Mouse (Mus musculus): Measurements from ENCODE around the gene Thap7. TPM values are rescaled to one million over a fixed set of nuclear protein-coding genes. Genes with fewer than 3 reads are reported as not detected.
A peak's percentile ranks its signal among the peaks of the same experiment; 100 is the strongest.

Gene Thap7
- polyA plus RNA-seq, 1 experiment from 2014 or later, result 52.2 TPM

DNA sequence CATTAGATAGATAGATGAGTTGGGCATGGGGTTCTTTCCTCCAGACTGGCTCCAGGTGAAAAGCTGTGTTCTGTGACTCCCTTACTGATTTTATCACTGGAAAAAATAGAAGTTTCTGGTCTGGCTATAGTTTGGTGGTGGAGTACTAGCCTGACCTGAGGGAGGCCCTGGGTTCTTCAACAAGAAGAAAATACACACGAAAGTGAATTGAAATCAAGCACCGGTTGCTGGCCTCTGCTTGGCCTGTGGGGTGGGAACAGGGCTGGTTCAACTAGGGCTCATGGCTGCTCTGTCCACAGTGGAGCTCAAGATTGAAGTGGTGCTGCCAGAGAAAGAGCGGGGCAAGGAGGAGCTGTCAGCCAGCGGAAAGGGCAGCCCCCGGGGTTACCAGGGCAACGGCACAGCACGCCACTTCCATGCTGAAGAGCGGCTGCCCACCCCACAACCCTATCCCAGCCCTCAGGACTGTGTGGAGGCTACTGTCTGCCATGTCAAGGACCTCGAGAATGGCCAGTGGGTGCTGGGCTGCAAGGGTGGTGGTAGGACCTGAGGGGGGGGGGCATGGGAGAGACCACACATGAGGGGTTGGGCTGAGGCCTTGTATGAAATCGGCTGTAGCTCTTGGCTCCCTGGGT lies 31.6 kb downstream of the Thap7 start:
- peak; percentile 51 for DNase-seq (ENCODE audit: low spot score)
- no peaks in the 10 kb centered on the region for H3K36me3 ChIP-seq (replicated peaks)
- H3K4me3 ChIP-seq, result peak overlapping the region; percentile 8; the same call in 1 of the 2 replicates
- 28% methylated on average over 10 of the region's 10 CpGs for WGBS
- no peaks in the 10 kb centered on the region for H3K27me3 ChIP-seq (replicated peaks; ENCODE audit: low read depth, poor library complexity, severe bottlenecking)
- H3K4me1 ChIP-seq, result peaks cover 14% of the 10 kb centered on the region
- peak overlapping the region; percentile 30; the same call in 1 of the 2 replicates for H3K27ac ChIP-seq (replicated peaks)
- H3K9me3 ChIP-seq, result no peaks in the 10 kb centered on the region

DNA sequence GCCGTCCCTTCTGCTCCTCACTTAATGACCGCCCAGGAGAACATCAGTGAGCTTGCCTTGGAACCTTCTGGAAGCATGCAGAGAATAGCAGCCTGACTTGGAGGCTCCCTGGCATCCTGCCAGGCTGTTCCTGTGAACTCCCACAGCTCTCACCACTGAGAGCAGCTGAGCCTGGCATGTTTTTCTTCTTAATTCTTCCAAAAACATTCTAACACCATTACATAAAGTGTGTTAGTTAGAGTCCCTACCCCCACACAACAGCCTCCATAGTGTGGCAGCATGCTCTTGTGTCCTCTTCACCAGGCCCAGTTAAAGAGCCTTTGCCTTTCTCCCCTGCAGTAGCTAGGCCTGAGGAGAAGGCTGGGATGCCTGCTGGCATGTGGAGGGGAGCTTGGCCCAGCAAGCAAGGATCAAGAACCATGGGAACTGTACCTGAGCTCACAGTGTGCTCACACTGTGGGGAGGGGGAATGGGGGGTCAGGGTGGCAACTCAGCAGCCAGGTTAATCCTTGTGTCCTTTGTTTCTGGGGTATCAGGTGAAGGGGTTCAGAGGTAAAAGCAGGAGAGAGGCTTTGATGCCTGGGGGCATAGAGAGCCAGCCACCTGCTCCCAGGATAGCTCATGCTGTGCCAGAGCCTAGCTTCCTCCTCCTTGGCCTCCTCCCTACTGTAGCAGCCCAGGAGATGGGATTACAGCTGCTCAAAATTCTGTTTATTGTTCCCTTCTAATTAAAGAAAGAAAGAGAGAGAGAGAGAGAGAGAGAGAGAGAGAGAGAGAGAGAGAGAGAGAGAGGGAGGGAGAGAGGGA lies 34.2 kb downstream of the Thap7 start:
- Histone ChIP-seq H3K27ac (replicated peaks) (no peak overlapping the region; the same call in 1 of the 2 replicates), H3K9me3 (no peaks in the 10 kb centered on the region), H3K4me1 (peaks cover 14% of the 10 kb centered on the region), H3K4me3 (no peak overlapping the region), H3K27me3 (replicated peaks; ENCODE audit: low read depth, poor library complexity, severe bottlenecking) (peaks cover 5% of the 10 kb centered on the region), H3K36me3 (replicated peaks) (no peaks in the 10 kb centered on the region)
- no peak for DNase-seq (ENCODE audit: low spot score)
- WGBS, result 67% methylated on average over 2 of the region's 2 CpGs

DNA sequence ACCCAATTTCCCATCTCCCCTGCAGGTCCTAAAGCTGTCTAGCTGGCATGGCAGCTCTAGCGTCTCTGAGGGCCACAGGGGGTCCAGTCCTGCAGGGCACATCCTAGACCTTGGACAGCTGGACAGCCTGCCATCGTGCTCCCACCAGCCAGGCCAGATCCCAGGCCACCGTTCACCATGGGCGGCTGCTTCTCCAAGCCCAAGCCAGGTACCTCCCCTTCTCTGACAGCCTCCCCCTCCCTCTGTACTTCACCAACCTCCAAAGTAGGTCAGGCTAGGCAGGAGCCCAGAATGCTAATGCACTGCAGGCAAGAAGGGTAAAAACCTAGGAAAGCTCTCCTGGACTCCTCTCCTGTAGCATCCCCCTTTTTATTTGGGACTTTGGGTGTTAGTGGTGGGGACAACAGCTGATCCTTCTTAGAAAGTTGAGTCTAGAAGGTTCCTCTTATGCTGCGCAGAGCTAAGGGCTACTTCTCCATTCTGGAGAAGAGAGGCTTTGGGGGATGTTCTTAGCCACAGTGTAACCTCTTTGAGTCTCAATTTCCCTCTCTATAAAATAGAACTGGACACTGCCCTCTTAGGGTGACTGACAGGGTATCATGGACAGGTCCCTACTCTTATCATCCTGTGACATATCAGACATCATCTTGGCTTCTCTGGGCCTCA lies 38.9 kb downstream of the Thap7 start:
- H3K27ac ChIP-seq (replicated peaks), result no peak overlapping the region
- peaks cover 19% of the 10 kb centered on the region for H3K4me1 ChIP-seq
- 74% methylated on average over 5 of the region's 5 CpGs for WGBS

DNA sequence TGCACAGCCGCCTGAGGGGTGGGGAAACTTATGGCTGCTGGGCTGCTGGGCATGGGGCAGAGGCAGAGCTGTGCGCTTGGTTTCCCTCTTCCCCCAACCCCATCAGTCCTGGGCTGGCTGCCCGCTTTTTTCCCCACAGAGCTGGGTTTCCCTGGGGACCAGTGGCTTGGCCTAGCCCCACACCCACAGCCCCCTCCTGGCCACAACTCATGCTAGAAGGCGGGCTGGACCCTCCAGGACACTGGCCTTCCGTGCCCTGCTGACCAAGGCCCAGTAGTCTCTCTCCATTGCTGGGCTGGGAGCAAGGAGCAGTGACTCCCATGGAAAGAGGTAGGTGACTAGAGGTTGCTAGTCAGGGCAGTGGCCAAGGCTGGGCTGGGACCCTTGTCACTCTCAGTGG lies 39.8 kb downstream of the Thap7 start:
- Histone ChIP-seq H3K4me1 (peaks cover 12% of the 10 kb centered on the region), H3K4me3 (no peak overlapping the region), H3K36me3 (replicated peaks) (peaks cover 19% of the 10 kb centered on the region), H3K9me3 (no peaks in the 10 kb centered on the region), H3K27me3 (replicated peaks; ENCODE audit: low read depth, poor library complexity, severe bottlenecking) (peaks cover 37% of the 10 kb centered on the region), H3K27ac (replicated peaks) (no peak overlapping the region)
- no peak for DNase-seq (ENCODE audit: low spot score)
- WGBS, result 86% methylated on average over 5 of the region's 5 CpGs

More for the DNA sequence above, 38.9 kb downstream of the Thap7 start:
- H3K4me3 ChIP-seq, result no peak overlapping the region
- peaks cover 10% of the 10 kb centered on the region for H3K36me3 ChIP-seq (replicated peaks)
- DNase-seq (ENCODE audit: low spot score), result no peak
- peaks cover 37% of the 10 kb centered on the region for H3K27me3 ChIP-seq (replicated peaks; ENCODE audit: low read depth, poor library complexity, severe bottlenecking)
- H3K9me3 ChIP-seq, result no peaks in the 10 kb centered on the region

DNA sequence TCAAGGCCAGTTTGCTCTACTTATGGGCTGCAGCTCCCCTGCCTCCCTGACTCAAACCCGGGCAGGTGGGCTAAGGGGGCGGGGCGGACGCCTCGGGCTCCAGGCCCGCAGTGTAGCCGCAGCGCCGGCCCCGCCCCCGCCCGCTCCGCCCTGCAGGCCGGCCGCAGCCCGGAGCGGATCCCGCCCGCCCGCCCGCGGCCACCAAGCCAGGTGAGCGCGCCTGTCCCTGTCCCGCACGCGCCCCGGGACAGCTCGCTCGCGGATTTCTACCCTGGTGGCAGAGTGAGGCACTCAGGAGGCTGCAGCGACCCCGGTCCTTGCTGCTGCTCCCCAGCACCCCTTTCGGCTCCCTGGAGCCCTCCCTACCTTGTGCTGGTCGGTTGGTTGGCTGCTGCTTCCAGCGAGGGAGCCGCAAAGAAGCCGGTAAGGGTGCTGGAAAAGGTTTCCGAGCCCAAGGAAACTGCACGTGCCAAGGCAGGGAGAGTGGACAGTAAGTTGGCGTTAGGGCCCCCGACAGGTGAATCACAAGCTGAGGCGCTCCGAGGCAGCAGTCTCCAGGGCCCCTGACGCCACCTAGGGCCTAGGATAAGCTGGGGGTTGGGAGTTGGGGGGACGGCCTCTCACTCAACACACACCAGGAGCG lies 41.3 kb downstream of the Thap7 start, which contains the start of gene Aifm3:
Gene Aifm3, plus strand, starts transcription at position 143 of the 643 bp plus-strand sequence.
- WGBS, result 1% methylated on average over 47 of the region's 47 CpGs
- Histone ChIP-seq H3K27ac (replicated peaks) (peak within 1 kb of the TSS; percentile 48; the same call in 1 of the 2 replicates), H3K4me1 (peaks cover 12% of the 10 kb centered on the region), H3K27me3 (replicated peaks; ENCODE audit: low read depth, poor library complexity, severe bottlenecking) (peaks cover 37% of the 10 kb centered on the region), H3K4me3 (peak within 1 kb of the TSS; percentile 64), H3K9me3 (no peaks in the 10 kb centered on the region), H3K36me3 (replicated peaks) (peaks cover 34% of the 10 kb centered on the region)
- DNase-seq (ENCODE audit: low spot score), result peak; percentile 45

DNA sequence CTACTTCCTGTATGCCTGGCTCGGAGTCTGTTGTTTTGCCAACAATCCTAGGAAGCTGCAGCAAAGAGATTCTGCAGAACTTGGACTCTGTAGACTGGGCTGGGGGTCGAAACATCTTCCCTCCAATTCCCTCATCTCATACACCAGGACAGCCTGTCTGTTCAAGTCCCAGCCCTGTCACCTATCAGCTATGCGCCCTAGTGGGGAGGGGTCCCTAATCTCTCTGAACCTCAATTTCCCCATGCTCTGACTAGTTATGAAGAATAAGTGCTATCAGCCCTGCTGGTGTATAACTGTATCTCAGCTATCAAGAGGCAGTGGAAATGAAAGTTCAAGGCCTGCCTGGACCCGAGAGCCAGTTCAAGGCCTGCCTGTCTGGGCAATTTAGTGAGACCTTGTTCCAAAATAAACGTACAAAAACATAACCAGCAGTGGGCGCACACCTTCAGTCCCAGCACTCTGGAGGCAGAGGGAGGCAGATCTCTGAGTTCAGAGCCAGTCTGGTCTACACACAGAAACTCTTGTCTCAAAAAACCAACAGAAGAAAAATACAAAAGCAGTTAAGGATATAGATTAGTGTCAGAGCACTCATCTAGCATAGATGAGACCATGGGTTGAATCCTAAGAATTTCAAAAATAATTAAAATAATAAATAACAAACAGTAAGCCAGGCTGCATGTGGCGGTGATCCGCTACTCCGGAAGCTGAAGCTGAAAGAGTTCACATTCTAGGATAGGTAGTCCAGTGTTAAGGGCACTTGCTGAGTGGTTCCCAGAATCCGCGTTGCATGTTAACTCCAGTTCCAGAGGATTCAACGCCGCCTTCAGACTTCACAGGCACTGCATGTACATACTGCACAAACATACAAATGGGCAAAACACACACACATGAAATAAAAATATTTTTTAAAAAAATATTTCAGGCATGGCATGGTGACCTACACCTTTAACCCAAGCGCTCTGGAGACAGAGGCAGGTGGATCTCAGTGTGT lies 42.2 kb downstream of the Thap7 start:
- Histone ChIP-seq H3K4me1 (peaks cover 12% of the 10 kb centered on the region), H3K4me3 (peak overlapping the region; percentile 64), H3K27ac (replicated peaks) (no peak overlapping the region), H3K9me3 (no peaks in the 10 kb centered on the region), H3K36me3 (replicated peaks) (peaks cover 42% of the 10 kb centered on the region), H3K27me3 (replicated peaks; ENCODE audit: low read depth, poor library complexity, severe bottlenecking) (peaks cover 37% of the 10 kb centered on the region)
- no peak for DNase-seq (ENCODE audit: low spot score)
- WGBS, result 47% methylated on average over 14 of the region's 14 CpGs

DNA sequence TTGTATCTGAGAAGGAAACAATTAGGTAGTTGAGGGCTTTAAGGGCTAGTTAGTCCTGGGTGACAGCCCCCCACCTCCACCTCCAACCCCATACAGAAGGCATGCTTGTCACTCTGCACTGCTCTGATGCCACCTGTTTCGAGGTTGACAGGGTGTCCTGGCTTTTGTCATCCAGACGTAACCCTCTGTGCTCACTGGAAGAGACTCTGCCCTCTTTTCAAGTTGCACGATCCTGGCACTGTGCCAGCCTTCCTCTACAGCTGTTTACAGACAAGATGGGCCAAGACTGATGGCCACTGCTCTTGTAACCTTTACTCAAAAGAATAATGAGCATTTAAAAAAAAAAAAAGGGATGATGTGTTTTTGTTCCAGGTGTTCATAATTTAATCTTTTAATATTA lies 44.4 kb downstream of the Thap7 start:
- H3K27me3 ChIP-seq (replicated peaks; ENCODE audit: low read depth, poor library complexity, severe bottlenecking), result peaks cover 30% of the 10 kb centered on the region
- no peak overlapping the region for H3K4me3 ChIP-seq
- DNase-seq (ENCODE audit: low spot score), result no peak
- no peak overlapping the region for H3K27ac ChIP-seq (replicated peaks)
- peaks cover 65% of the 10 kb centered on the region for H3K36me3 ChIP-seq (replicated peaks)
- no peaks in the 10 kb centered on the region for H3K9me3 ChIP-seq
- 81% methylated on average over 3 of the region's 3 CpGs for WGBS
- H3K4me1 ChIP-seq, result peaks cover 12% of the 10 kb centered on the region

DNA sequence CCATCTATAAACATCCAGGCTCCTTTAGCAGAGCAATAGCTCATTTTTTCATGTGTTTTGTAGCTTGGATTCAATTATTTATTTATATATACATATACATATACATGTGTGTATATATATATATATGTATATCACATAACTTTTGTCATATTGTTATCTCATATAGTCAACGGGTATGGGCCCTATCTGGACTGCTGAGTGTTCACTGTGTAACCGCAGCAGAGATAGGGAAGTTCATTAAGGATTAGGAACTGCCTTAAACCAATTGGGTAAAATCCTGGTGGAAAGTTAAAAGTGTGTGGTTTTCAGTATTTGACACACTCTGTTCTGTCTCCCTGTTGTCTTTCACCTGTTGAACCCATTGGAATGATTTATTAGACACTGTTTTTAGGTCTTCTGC lies 49.5 kb downstream of the Thap7 start:
- H3K9me3 ChIP-seq, result no peaks in the 10 kb centered on the region
- no peak for DNase-seq (ENCODE audit: low spot score)
- 94% methylated on average over 2 of the region's 2 CpGs for WGBS
- H3K36me3 ChIP-seq (replicated peaks), result peaks cover 98% of the 10 kb centered on the region
- no peak overlapping the region for H3K4me3 ChIP-seq
- H3K27me3 ChIP-seq (replicated peaks; ENCODE audit: low read depth, poor library complexity, severe bottlenecking), result no peaks in the 10 kb centered on the region
- H3K4me1 ChIP-seq, result no peaks in the 10 kb centered on the region
- H3K27ac ChIP-seq (replicated peaks), result no peak overlapping the region

DNA sequence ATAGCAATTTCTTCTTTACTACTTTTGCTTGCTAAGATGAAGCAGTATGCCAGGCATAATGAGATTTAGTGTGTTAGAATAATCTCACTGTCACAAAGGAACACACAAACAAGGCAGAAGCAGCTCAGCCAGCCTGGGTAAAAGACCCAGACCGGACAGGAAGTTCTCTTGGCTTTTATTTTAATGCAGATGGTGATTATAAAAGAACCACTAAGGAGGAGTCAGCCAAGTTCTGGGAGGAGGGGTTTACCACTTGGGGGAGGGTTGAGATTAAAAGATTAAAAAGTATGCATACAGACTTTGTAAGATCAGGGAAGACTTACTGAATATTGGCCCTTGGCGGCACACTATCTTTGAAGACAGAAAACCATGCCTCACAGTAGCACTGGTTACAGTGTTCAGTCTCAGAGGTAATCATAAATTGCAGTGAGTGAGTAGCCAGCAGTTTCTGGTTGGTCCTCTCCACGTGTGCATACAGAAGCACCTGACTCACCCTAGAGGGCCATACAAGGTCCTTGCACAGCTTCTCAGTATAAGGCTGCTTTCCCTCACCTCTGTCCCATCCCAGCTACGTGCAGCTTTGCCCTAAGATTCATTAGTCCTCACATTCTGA lies 52.5 kb downstream of the Thap7 start:
- Histone ChIP-seq H3K27me3 (replicated peaks; ENCODE audit: low read depth, poor library complexity, severe bottlenecking) (no peaks in the 10 kb centered on the region), H3K27ac (replicated peaks) (no peak overlapping the region), H3K36me3 (replicated peaks) (peaks cover 88% of the 10 kb centered on the region), H3K4me3 (no peak overlapping the region), H3K9me3 (no peaks in the 10 kb centered on the region), H3K4me1 (no peaks in the 10 kb centered on the region)
- WGBS, result 90% methylated on average over 4 of the region's 4 CpGs
- DNase-seq (ENCODE audit: low spot score), result no peak

Data from embryonic facial prominence, embryonic 10.5 days (tissue).